Comparison of ENCODE assay signal across 8 mouse cellular contexts in the genomic region with DNA sequence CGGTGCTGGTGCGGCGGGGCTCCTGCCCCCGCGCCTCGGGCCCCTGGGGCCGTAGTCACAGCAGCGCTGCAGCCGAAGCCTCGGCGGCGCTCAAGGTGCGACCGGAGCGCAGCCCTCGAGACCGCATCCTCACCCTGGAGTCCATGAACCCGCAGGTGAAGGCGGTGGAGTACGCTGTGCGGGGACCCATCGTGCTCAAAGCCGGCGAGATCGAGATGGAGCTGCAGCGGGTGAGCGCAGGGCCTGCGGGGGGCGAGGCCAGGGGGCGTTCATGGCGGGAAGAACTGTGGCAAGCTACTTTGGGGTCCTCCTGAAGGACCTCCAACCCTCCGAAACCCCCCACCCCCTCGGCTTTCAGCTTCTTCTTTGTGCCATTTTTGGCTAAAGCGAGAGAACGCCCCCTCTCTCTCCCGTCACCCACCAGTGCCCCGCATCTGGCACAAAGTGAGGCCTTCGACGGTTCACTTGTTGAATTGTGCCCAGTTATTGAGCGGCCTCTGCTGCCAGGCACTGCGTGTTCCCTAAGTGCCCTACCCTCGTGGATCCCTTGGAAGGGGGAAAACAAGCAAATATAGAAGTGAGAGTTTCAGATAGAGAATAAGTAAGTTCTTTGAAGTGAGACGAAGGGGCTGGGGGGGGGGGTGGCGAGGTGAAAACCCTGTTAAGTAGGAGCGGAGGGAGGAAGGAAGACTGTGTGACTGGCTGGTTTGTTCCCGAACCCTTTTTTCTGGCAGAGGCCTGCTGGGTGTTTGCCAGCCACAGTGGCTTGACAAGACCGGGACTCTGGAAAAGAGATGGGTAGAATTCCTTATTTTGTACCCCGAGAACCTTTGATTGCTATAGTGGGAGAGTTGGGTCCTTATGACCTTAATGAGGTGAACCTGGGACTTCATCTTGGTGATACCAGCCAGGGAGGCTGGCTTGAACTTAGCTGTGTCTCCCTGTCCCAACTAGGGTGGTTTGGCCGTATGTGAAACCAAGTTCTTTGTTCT. TPM values are rescaled to one million over a fixed set of nuclear protein-coding genes. Genes with fewer than 3 reads are reported as not detected.
A peak's percentile ranks its signal among the peaks of the same experiment; 100 is the strongest.
DNase-seq lines count a peak whose midpoint lies in the region; ATAC-seq lines count a peak whose summit lies in the region.

No protein-coding gene starts in this region.

- no peak for DNase-seq in heart, adult 11 months
- DNase-seq in NIH3T3 (ENCODE audit: low read depth): peak; percentile 28
- no peak for DNase-seq in embryonic facial prominence, embryonic 14.5 days (ENCODE audit: low spot score)
- no peak for DNase-seq in intestine, embryonic 14.5 days (ENCODE audit: low spot score)
- DNase-seq in retina, postnatal 1 day: peak; percentile 36

- no peaks in the 10 kb centered on the region for H3K36me3 ChIP-seq in heart, embryonic 11.5 days (ENCODE audit: control insufficient read depth, insufficient read depth, low read length)
- 0 out of 2 replicates have a peak, but pooled peaks cover 6% of the 10 kb centered on the region for H3K36me3 ChIP-seq in embryonic facial prominence, embryonic 14.5 days (ENCODE audit: control insufficient read depth, insufficient read depth, low read length)
- H3K36me3 ChIP-seq in intestine, embryonic 14.5 days (ENCODE audit: control insufficient read depth, insufficient read depth, low read length): no peaks in the 10 kb centered on the region
- 0 out of 2 replicates have a peak, but pooled peaks cover 3% of the 10 kb centered on the region for H3K36me3 ChIP-seq in limb, embryonic 15.5 days

- H3K9me3 ChIP-seq in heart, embryonic 11.5 days (replicated peaks; ENCODE audit: control insufficient read depth, low read length): no peaks in the 10 kb centered on the region
- no peaks in the 10 kb centered on the region for H3K9me3 ChIP-seq in embryonic facial prominence, embryonic 14.5 days (ENCODE audit: control insufficient read depth, low read length)
- no peaks in the 10 kb centered on the region for H3K9me3 ChIP-seq in intestine, embryonic 14.5 days (ENCODE audit: control insufficient read depth, low read length)
- H3K9me3 ChIP-seq in limb, embryonic 15.5 days: no peaks in the 10 kb centered on the region

- peak overlapping the region; percentile 78 for H3K4me3 ChIP-seq in heart, embryonic 11.5 days (ENCODE audit: low read depth, low read length)
- peak overlapping the region; percentile 88 for H3K4me3 ChIP-seq in embryonic facial prominence, embryonic 14.5 days (ENCODE audit: low read depth, low read length)
- H3K4me3 ChIP-seq in intestine, embryonic 14.5 days (ENCODE audit: low read depth, low read length): peak overlapping the region; percentile 60
- H3K4me3 ChIP-seq in limb, embryonic 15.5 days: peak overlapping the region; percentile 85

- peak; percentile 20; the same call in 1 of the 2 replicates for ATAC-seq in heart, embryonic 11.5 days (replicated peaks; ENCODE audit: insufficient number of reproducible peaks, low FRiP score, low TSS enrichment)
- peak; percentile 13 for ATAC-seq in embryonic facial prominence, embryonic 14.5 days (ENCODE audit: low read depth)
- ATAC-seq in intestine, embryonic 14.5 days (replicated peaks; ENCODE audit: low FRiP score, low TSS enrichment, low read depth): no peak
- no peak for ATAC-seq in limb, embryonic 15.5 days (ENCODE audit: insufficient number of reproducible peaks, low FRiP score, low TSS enrichment, low read depth)
- no peak for ATAC-seq in megakaryocyte progenitor cell, adult 5-6 weeks (replicated peaks; ENCODE audit: poor library complexity)

- peak overlapping the region; percentile 100 for H3K4me2 ChIP-seq in heart, embryonic 11.5 days
- H3K4me2 ChIP-seq in embryonic facial prominence, embryonic 14.5 days (ENCODE audit: low read depth, low read length): peak overlapping the region; percentile 92
- H3K4me2 ChIP-seq in intestine, embryonic 14.5 days (ENCODE audit: low read length): peak overlapping the region; percentile 59
- peak overlapping the region; percentile 94 for H3K4me2 ChIP-seq in limb, embryonic 15.5 days

- H3K27me3 ChIP-seq in heart, embryonic 11.5 days (ENCODE audit: control insufficient read depth, insufficient read depth, low read length): no peaks in the 10 kb centered on the region
- no peaks in the 10 kb centered on the region for H3K27me3 ChIP-seq in embryonic facial prominence, embryonic 14.5 days (replicated peaks; ENCODE audit: control insufficient read depth, insufficient read depth, low read length)
- no peaks in the 10 kb centered on the region for H3K27me3 ChIP-seq in intestine, embryonic 14.5 days (replicated peaks; ENCODE audit: control insufficient read depth, insufficient read depth, low read length)
- H3K27me3 ChIP-seq in limb, embryonic 15.5 days: no peaks in the 10 kb centered on the region

- no peak overlapping the region for H3K27ac ChIP-seq in heart, embryonic 11.5 days (ENCODE audit: low read depth, low read length)
- H3K27ac ChIP-seq in embryonic facial prominence, embryonic 14.5 days (replicated peaks; ENCODE audit: low read depth, low read length): 0 out of 2 replicates have a peak overlapping the region, but pooled peaks have one; percentile 21
- no peak overlapping the region for H3K27ac ChIP-seq in intestine, embryonic 14.5 days (ENCODE audit: low read depth)
- H3K27ac ChIP-seq in limb, embryonic 15.5 days: peak overlapping the region; percentile 72

- H3K9ac ChIP-seq in heart, embryonic 11.5 days (ENCODE audit: low read depth, low read length): peak overlapping the region; percentile 75
- H3K9ac ChIP-seq in embryonic facial prominence, embryonic 14.5 days (ENCODE audit: low read depth, low read length): peak overlapping the region; percentile 83
- peak overlapping the region; percentile 41 for H3K9ac ChIP-seq in intestine, embryonic 14.5 days (ENCODE audit: low read length)
- peak overlapping the region; percentile 74 for H3K9ac ChIP-seq in limb, embryonic 15.5 days

- H3K4me1 ChIP-seq in heart, embryonic 11.5 days (ENCODE audit: control insufficient read depth, insufficient read depth, low read length): no peaks in the 10 kb centered on the region
- H3K4me1 ChIP-seq in embryonic facial prominence, embryonic 14.5 days (ENCODE audit: control insufficient read depth, insufficient read depth, low read length): 0 out of 2 replicates have a peak, but pooled peaks cover 10% of the 10 kb centered on the region
- peaks cover 13% of the 10 kb centered on the region for H3K4me1 ChIP-seq in intestine, embryonic 14.5 days (replicated peaks; ENCODE audit: control insufficient read depth, insufficient read depth, low read length)
- H3K4me1 ChIP-seq in limb, embryonic 15.5 days: peaks cover 21% of the 10 kb centered on the region

- WGBS in heart, embryonic 11.5 days (ENCODE audit: insufficient replicate concordance): 9% methylated on average over 44 of the region's 49 CpGs
- 6% methylated on average over 38 of the region's 49 CpGs for WGBS in embryonic facial prominence, embryonic 14.5 days
- WGBS in intestine, embryonic 14.5 days: 11% methylated on average over 44 of the region's 49 CpGs
- WGBS in limb, embryonic 15.5 days: 7% methylated on average over 47 of the region's 49 CpGs

RNA-seq across cellular contexts. Expression of a gene that starts 0.9 kb away (rescaled TPM):
- 13.6 and 13.9 TPM in 2 replicates for polyA plus RNA-seq in heart, embryonic 11.5 days (2014; fragmentation: Nextera tagmentation; extraction: Ambion mirVana)
- polyA plus RNA-seq in embryonic facial prominence, embryonic 14.5 days (2014; fragmentation: Nextera tagmentation; extraction: Ambion mirVana): 33.3 and 34.0 TPM in 2 replicates
- 18.8 and 19.7 TPM in 2 replicates for polyA plus RNA-seq in intestine, embryonic 14.5 days (2014; fragmentation: Nextera tagmentation; extraction: Ambion mirVana)
- 30.6 and 31.5 TPM in 2 replicates for polyA plus RNA-seq in limb, embryonic 15.5 days (2015; fragmentation: Nextera tagmentation; extraction: Ambion mirVana)
- total RNA-seq in megakaryocyte progenitor cell, adult 5-6 weeks (2015): 2.5 and 3.5 TPM in 2 replicates
- total RNA-seq in megakaryocyte progenitor cell, adult 5-6 weeks (2017): 4.6 and 5.3 TPM in 2 replicates

Comparison
In these comparisons a context has a peak if more than half of its experiments do, and no peak if none do; other contexts are left out.
1. ATAC-seq: peak in heart, embryonic 11.5 days (single experiment) and embryonic facial prominence, embryonic 14.5 days (single experiment); none in intestine, embryonic 14.5 days (single experiment), limb, embryonic 15.5 days (single experiment) and megakaryocyte progenitor cell, adult 5-6 weeks (single experiment).
2. H3K27ac ChIP-seq: peak in embryonic facial prominence, embryonic 14.5 days (single experiment) and limb, embryonic 15.5 days (single experiment); none in heart, embryonic 11.5 days (single experiment) and intestine, embryonic 14.5 days (single experiment).
3. DNase-seq: peak in NIH3T3 (single experiment) and retina, postnatal 1 day (single experiment); none in heart, adult 11 months (single experiment), embryonic facial prominence, embryonic 14.5 days (single experiment) and intestine, embryonic 14.5 days (single experiment).
4. Peak in every context shown above with its lines, with median percentiles within 50 percentile points of each other: H3K4me2 ChIP-seq, H3K4me3 ChIP-seq and H3K9ac ChIP-seq.